Mouse (Mus musculus): Measurements from ENCODE around the gene Eme1.
A peak's percentile ranks its signal among the peaks of the same experiment; 100 is the strongest.
"Not testable (repeated sequence)": the region's sequence is repeated elsewhere in the genome, so short reads cannot be mapped to it uniquely, and the experiment has no call there.

Gene Eme1

DNA sequence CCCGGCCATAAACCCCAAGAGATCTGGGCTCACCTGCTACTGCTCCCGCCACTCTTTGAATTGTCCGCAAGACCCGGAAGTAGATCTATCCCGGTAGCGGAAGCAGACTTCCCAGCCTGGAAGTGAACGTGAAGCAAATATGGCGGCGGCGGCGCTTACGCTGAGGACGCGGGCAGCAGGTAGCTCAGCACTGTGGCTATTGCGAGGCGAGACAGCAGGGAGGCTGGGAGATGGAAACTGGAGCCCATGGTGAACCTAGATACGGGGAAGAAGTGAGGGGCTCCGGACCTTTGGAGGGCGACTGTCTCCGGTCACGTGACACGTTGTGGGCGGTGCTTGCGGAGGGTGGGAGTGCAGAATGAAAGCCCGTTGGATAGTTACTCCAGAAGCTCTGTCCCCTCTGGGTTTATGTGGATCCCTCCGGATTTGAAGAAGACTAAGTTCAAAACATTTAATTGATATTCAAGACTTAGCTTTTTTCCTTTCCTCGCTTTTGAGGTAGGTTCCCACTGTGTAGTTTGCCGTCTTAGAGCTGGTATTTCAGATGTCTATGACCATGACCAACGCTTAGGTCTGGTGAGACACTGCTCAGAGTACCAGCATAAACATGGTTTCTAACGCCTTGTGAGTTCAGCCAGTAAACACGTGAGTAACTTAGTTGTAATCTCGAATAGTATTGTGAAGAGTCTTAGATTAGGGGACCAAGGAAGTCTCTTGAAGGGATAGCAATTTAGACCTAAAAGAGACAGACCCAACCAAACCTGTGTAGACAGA is at the start of gene Eme1, which contains the start of gene Mrpl27:
TSS of gene Eme1 (minus strand) at position 302 of the 774 bp plus-strand sequence.
TSS of gene Mrpl27 (plus strand) at position 105 of the 774 bp plus-strand sequence.
- DNase-seq (ENCODE audit: low spot score), result peak; percentile 73

- DNase-seq (ENCODE audit: low spot score), result no peak
These were observed 48.4 kb upstream of the Eme1 start for GRCm38 (mm10) chr11:94702216-94702610.

- DNase-seq (ENCODE audit: low spot score), result no peak
These were observed 47.8 kb upstream of the Eme1 start for GRCm38 (mm10) chr11:94701401-94702215.

DNA sequence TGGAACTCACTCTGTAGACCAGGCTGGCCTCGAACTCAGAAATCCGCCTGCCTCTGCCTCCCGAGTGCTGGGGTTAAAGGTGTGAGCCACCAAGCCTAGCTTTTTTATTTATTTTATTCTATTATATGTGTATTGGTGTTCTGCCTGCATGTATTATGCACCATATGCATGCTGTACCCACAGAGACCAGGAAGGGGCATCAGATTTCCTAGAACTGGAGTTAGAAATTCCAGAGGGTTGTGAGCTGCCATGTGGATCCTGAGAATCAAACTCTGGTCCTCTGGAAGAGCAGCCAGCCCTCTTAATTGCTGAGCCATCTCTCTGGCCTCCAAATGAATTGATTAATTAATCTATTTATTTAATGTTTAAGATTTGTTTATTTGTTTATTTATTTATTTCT is 45.6 kb upstream of the Eme1 start:
- DNase-seq (ENCODE audit: low spot score), result no peak

DNA sequence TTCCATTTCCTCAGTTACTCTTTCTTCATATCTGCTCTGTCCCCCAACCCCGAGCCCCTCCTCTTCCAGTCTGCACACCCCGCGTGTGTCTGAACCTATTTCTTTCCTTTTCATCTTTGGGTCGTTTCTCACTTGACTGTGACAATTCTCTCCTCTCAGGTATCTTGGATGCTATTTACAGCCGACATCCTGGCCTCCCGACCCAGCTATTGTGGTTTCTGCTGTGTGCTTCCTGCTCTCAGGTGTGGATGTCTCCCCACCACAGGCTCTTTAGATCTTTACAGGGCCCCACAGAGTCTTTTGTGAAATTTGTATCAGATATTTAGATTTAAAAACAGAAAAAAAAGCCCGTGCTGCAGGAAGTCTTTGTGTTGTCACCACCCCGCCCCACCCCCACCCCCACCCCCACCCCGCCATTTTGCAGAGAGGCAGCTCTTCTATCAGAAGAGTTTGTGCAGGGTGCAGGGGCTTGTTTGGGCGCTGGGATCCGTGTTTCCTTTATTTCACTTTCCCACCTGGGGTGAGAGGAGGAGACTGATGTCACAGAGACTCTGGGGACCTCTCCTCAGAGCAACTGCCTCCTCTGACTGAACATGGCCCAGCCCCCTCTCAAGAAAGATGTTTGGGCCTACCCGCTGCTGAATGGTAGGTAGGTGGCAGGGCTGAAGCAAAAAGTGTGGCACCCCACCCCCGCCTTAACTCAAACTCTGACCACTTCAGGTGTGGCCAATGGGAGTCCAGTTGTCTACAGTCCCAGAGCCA is 44.1 kb upstream of the Eme1 start:
- DNase-seq (ENCODE audit: low spot score), result no peak

DNA sequence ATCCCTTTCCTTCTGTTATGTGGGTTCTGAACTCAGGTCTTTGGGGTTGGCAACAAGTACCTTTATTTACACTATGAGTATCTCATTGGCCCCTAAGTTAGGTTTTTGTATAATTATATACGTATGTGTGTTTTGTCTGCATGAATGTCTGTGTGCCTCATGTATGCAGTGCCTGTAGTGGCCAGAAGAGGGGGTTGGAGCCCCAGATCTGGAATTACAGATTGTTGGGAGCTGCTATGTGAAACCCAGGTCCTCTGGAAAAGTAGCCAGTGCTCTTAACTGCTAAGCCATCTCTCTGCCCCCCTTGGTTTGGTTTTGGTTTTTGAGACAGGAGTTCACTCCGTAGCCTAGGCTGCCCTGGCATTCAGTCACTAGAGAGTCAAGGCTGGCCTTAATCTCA is 43.4 kb upstream of the Eme1 start:
- DNase-seq (ENCODE audit: low spot score), result no peak

DNA sequence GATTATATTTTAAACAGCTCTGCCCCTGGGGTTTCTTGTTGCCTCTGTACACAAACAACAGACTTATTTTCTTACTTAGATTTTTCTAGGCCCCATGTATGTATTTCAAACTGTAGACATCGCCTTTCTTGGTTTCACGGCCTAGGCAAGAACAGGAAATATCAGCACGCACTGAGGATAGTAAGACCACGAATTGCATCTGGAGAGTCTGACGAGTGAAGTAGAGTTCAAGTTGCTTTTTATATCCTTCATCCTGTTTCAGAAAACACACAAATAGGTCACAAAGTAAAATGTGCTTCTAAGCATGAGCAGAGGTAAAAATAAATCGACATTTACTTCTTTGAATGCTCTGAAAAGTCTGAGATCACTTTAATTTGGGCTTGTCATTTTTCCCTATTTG is 41.7 kb upstream of the Eme1 start:
- DNase-seq (ENCODE audit: low spot score), result no peak

DNA sequence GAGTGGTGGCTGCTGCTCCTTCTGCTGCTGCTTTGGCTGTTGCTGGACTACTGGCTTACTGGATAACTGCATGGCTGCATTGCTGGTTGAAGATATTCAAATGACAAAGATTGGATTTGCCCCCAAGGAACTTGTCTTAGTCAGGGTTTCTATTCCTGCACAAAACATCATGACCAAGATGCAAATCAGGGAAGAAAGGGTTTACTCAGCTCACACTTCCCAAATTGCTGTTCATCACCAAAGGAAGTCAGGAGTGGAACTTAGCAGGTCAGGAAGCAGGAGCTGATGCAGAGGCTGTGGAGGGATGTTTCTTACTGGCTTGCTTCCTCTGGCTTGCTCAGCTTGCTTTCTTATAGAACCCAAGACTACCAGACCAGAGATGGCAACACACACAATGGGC is 38.7 kb upstream of the Eme1 start:
- DNase-seq (ENCODE audit: low spot score), result not testable (repeated sequence)

GRCm38 (mm10) chr11:94687178-94687577 is 33.4 kb upstream of the Eme1 start:
- no peak for DNase-seq (ENCODE audit: low spot score)

DNA sequence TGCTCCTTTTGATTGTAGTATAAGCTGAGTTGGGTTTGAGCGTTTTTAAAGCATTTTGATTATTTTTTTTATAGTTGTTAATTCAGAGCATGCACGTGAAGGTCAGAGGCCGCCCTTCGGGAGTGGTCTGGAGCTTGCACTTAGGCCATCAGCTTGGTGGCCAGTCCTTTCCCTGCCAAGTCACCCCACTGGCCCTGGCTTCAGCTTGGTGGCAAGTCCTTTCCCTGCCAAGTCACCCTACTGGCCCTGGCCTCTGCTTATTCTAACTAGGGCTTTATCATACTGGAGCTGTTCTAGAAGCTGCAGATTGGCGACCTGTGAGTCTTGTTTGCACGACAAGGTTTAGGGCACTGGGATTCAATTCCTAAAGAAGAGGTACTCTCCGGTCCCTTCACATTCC is 28.7 kb upstream of the Eme1 start:
- no peak for DNase-seq (ENCODE audit: low spot score)

DNA sequence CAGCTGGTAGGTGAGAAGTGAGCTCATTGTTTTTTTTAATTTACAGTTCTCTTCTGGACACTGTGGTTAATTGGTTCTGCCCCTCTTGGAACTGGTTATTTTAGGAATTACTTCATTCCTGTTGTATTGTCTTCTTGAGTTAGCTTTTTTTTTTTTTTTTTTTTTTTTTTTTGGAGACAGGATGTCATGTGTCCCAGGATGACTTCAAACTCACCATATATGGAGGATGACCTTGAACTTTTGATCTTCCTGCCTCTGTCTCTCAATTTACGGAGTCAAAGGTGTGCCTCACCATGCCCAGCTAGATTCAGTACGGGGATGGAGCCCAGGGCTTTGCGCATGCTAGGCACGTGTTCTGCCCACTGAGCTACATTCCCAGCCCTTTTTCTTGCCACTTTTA is 27.9 kb upstream of the Eme1 start:
- DNase-seq (ENCODE audit: low spot score), result no peak

DNA sequence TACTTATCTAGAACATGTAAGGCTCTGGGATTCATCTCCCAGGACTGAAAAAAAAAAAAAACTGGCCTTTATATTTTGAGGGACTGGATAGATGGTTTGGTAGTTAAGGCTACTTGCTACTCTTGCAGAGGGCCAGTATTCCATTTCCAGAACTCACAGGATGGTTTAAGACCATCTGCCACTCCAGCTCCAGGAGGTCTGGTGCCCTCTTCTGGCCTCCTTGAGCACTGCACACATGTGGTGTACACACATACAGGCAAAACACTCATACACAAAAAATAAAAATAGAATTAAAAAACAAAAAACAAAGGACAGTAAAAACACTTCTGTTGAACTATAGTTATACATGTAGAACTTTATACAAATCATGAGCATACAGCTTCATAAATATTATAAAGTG is 26.9 kb upstream of the Eme1 start:
- no peak for DNase-seq (ENCODE audit: low spot score)

- no peak for DNase-seq (ENCODE audit: low spot score)
These were observed 23.9 kb upstream of the Eme1 start for GRCm38 (mm10) chr11:94677607-94678145.

- peak; percentile 59 for DNase-seq (ENCODE audit: low spot score)
These were observed 23.2 kb upstream of the Eme1 start, which contains the start of gene Xylt2 for GRCm38 (mm10) chr11:94676754-94677606. Xylt2 (minus strand) TSS chr11:94677515.

DNA sequence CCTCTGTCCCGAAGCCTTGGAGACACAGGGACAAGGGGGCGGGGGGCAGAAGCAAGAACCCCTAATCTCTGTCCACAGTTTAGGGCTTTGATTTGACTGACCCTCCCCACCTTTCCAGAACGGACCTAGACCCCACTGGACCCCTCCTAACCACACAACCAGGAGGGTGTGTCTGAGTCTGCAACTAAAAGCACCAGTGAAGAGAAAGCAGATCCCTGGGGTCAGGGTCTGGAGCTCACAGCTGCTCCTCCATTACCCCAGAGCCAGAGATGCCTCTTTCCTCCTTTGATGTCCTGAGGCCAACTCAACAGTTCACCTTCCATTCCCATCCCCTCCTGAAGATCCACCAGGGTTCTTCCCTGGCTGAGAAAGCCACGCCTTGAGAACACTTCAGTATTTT is 22.5 kb upstream of the Eme1 start:
- DNase-seq (ENCODE audit: low spot score), result no peak

DNA sequence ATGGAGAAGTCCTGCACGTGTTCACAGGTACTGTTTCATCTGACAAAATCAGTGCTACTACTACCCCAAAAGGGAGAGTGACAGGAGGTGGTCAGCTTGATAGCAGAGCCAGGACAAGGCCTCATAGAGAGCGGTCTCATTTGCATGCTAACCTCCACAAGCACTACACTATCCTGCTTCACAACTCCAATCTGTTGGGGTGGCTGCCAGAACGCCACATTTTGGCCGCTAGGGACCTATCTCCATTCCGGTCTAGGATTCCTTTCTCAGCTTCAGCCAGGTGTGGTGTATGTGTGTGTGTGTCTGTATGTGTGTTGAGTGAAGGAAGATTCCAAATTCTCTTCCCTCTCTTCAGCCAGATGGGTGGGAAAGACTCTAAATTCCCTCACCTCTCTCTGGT is 21.7 kb upstream of the Eme1 start:
- no peak for DNase-seq (ENCODE audit: low spot score)

DNA sequence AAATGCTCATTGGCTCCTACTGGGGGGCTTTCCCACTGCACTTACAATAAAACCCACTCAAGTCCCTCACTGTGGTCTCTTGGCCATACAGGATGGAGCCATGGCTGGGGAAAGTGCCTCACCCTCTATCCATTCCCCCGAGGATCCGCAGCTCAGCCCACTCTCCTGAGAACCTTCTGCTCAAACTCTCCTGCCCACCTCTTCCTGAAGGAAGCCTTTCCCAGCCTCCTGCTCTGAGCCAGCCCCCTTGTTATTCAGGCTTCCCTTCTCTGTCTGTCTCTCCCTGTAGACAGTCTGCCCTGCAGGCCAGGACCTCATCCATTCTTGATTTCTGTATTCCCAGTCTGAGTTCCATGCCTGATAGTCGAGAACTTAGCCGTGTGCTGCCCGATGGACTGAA is 21.2 kb upstream of the Eme1 start:
- no peak for DNase-seq (ENCODE audit: low spot score)

- no peak for DNase-seq (ENCODE audit: low spot score)
These were observed 11.5 kb upstream of the Eme1 start for GRCm38 (mm10) chr11:94665281-94665680.

GRCm38 (mm10) chr11:94661344-94661743 is 7.6 kb upstream of the Eme1 start:
- no peak for DNase-seq (ENCODE audit: low spot score)

DNA sequence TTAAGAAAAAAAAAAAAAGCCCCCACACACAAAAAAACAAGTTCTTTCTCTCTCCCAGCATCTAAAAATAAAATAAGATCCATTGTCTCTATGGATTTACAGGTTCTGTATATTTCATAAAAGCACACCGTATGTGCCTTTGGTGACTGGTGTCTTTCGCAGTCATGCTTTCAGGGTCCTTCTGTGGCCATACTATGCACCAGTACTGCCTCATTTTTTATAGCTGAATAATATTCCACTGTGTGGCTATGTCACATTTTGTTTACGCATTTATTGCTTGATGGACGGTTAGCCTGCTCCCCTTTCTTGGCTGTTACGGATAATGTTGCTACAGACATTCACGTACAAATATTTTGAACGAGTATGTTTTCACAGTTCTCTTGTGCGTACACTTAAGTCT is 791 bp downstream of the Eme1 start:
- no peak for DNase-seq (ENCODE audit: low spot score)

DNA sequence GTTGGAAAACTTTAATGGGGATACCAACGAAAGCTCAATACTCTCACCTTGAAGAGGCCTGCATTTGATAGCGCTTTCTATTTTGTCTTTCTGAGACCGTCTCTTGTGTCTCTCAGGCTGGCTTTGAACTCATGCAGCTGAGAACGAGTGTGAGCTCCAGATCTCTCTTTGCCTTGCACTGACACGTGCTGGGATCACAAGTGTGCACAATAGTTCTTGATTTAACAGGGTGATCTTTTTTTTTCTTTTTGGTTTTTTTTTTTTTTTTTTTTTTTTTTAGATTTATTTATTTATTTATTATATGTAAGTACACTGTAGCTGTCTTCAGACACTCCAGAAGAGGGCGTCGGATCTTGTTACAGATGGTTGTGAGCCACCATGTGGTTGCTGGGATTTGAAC is 2.5 kb downstream of the Eme1 start:
- DNase-seq (ENCODE audit: low spot score), result not testable (repeated sequence)
